Mouse (Mus musculus): Measurements from ENCODE around the gene Mapk1. TPM values are rescaled to one million over a fixed set of nuclear protein-coding genes. Genes with fewer than 3 reads are reported as not detected.

Gene Mapk1
- polyA plus RNA-seq (2012; ENCODE audit: insufficient read depth, insufficient read length, low replicate concordance, missing spikeins), result 179 and 489 TPM in 2 replicates

- WGBS, result under 1% methylated on average over 35 of the region's 35 CpGs
These were observed at the start of gene Mapk1 for GRCm38 (mm10) chr16:16983131-16983533. Gene Mapk1, plus strand, starts transcription at chr16:16983382.

GRCm38 (mm10) chr16:16939543-16939942 is 43.6 kb upstream of the Mapk1 start:
- 94% methylated on average over 9 of the region's 9 CpGs for WGBS
- 0 out of 2 replicates have a peak, but pooled peaks cover 2% of the 10 kb centered on the region for H3K4me1 ChIP-seq (ENCODE audit: control insufficient read depth, insufficient read depth, low read length)
- no peak overlapping the region for H3K4me3 ChIP-seq (ENCODE audit: insufficient read depth, low read depth, low read length)
- no peak for TF ChIP-seq CTCF (IDR thresholded peaks at IDR 0.05; ENCODE audit: insufficient read depth, low read depth, low read length)
- TF ChIP-seq POLR2A (IDR thresholded peaks at IDR 0.05; ENCODE audit: insufficient read depth, low read depth, low read length), result no peak
- H3K27ac ChIP-seq (ENCODE audit: insufficient read depth, low read depth, low read length), result no peak overlapping the region

More at GRCm38 (mm10) chr16:16983131-16983533, at the start of gene Mapk1:
- TF ChIP-seq POLR2A (IDR thresholded peaks at IDR 0.05; ENCODE audit: insufficient read depth, low read depth, low read length), result peak; percentile 99
- no peak for TF ChIP-seq CTCF (IDR thresholded peaks at IDR 0.05; ENCODE audit: insufficient read depth, low read depth, low read length)
- H3K4me3 ChIP-seq (ENCODE audit: insufficient read depth, low read depth, low read length), result peak within 1 kb of the TSS; percentile 75
- peak within 1 kb of the TSS; percentile 90 for H3K27ac ChIP-seq (ENCODE audit: insufficient read depth, low read depth, low read length)
- 0 out of 2 replicates have a peak, but pooled peaks cover under 1% of the 10 kb centered on the region for H3K4me1 ChIP-seq (ENCODE audit: control insufficient read depth, insufficient read depth, low read length)

DNA sequence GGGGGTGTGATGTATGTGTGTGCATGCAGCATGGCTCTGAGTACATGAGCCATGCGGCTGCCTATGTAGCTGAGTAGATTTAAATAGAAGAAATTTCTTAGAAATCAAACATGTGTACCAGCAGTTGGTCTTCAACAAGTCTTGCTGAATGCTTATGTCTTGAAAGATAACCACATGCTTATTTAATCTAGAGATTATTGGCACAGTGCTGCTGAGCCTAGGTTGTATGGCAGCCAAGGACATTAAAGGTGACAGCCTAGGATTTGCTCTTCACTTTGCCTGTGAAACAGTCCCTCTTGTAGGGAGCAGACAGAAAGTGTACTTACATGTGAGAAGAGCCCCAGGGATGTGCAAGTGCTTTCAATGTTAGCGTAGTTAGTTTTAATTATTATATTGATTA is 42.1 kb upstream of the Mapk1 start:
- Histone ChIP-seq H3K4me1 (ENCODE audit: control insufficient read depth, insufficient read depth, low read length) (0 out of 2 replicates have a peak, but pooled peaks cover 2% of the 10 kb centered on the region), H3K4me3 (ENCODE audit: insufficient read depth, low read depth, low read length) (no peak overlapping the region), H3K27ac (ENCODE audit: insufficient read depth, low read depth, low read length) (no peak overlapping the region)
- 75% methylated on average over 2 of the region's 2 CpGs for WGBS
- no peak for TF ChIP-seq POLR2A (IDR thresholded peaks at IDR 0.05; ENCODE audit: insufficient read depth, low read depth, low read length)

DNA sequence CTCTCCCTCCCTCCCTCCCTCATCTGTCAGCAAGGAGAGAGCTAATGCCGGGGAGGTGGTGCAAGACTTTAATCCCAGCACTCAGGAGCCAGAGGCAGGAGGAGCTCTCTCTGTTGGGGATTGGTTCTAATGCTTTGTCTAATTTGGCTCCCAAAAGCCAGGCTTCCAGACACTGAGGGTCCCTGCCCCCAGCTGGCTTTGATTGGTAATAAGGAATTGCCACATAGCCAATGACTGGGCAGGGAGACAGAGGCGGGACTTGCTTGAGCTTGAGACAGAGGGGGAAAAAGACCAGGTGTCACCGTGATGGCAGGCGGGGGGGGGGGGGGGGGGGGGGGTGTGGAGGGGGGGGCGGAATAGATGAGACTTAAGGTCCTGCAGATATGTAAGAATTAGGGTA is 24.6 kb upstream of the Mapk1 start:
- WGBS, result 30% methylated on average over 2 of the region's 5 CpGs
- Histone ChIP-seq H3K4me3 (ENCODE audit: insufficient read depth, low read depth, low read length) (no peak overlapping the region), H3K27ac (ENCODE audit: insufficient read depth, low read depth, low read length) (no peak overlapping the region), H3K4me1 (ENCODE audit: control insufficient read depth, insufficient read depth, low read length) (no peaks in the 10 kb centered on the region)
- TF ChIP-seq POLR2A (IDR thresholded peaks at IDR 0.05; ENCODE audit: insufficient read depth, low read depth, low read length) (no peak), CTCF (IDR thresholded peaks at IDR 0.05; ENCODE audit: insufficient read depth, low read depth, low read length) (no peak)

- H3K4me1 ChIP-seq (ENCODE audit: control insufficient read depth, insufficient read depth, low read length), result no peaks in the 10 kb centered on the region
- no peak overlapping the region for H3K27ac ChIP-seq (ENCODE audit: insufficient read depth, low read depth, low read length)
- no peak overlapping the region for H3K4me3 ChIP-seq (ENCODE audit: insufficient read depth, low read depth, low read length)
- TF ChIP-seq POLR2A (IDR thresholded peaks at IDR 0.05; ENCODE audit: insufficient read depth, low read depth, low read length) (no peak), CTCF (IDR thresholded peaks at IDR 0.05; ENCODE audit: insufficient read depth, low read depth, low read length) (no peak)
- 84% methylated on average over 6 of the region's 6 CpGs for WGBS
These were observed 23.3 kb upstream of the Mapk1 start for GRCm38 (mm10) chr16:16959907-16960306.

DNA sequence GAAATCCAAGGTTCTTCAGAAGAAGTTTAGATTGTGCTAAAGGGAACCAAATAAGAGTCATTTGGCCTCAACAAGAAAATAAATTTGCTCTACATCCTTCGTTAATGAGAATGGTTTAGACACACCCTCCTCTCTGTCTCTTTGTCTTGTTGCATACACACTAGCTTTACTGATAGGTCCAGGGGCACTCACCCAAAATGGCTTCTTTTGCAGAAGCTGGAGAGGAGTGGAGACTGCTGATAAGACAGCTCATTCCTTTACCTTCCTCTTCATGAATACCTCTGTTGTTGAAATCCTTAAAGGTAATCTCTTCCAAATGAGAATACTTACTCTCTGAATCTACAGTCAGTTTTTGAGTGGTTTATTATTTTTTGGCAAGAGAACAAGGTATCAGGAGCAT is 18.0 kb upstream of the Mapk1 start:
- 54% methylated on average over 1 of the region's 1 CpGs for WGBS
- H3K4me3 ChIP-seq (ENCODE audit: insufficient read depth, low read depth, low read length), result no peak overlapping the region

GRCm38 (mm10) chr16:16966290-16966689 is 16.9 kb upstream of the Mapk1 start:
- Histone ChIP-seq H3K4me3 (ENCODE audit: insufficient read depth, low read depth, low read length) (no peak overlapping the region), H3K4me1 (ENCODE audit: control insufficient read depth, insufficient read depth, low read length) (no peaks in the 10 kb centered on the region), H3K27ac (ENCODE audit: insufficient read depth, low read depth, low read length) (no peak overlapping the region)
- TF ChIP-seq CTCF (IDR thresholded peaks at IDR 0.05; ENCODE audit: insufficient read depth, low read depth, low read length) (no peak), POLR2A (IDR thresholded peaks at IDR 0.05; ENCODE audit: insufficient read depth, low read depth, low read length) (no peak)

More for the DNA sequence above, 18.0 kb upstream of the Mapk1 start:
- H3K27ac ChIP-seq (ENCODE audit: insufficient read depth, low read depth, low read length), result no peak overlapping the region
- no peaks in the 10 kb centered on the region for H3K4me1 ChIP-seq (ENCODE audit: control insufficient read depth, insufficient read depth, low read length)
- TF ChIP-seq CTCF (IDR thresholded peaks at IDR 0.05; ENCODE audit: insufficient read depth, low read depth, low read length) (no peak), POLR2A (IDR thresholded peaks at IDR 0.05; ENCODE audit: insufficient read depth, low read depth, low read length) (no peak)

DNA sequence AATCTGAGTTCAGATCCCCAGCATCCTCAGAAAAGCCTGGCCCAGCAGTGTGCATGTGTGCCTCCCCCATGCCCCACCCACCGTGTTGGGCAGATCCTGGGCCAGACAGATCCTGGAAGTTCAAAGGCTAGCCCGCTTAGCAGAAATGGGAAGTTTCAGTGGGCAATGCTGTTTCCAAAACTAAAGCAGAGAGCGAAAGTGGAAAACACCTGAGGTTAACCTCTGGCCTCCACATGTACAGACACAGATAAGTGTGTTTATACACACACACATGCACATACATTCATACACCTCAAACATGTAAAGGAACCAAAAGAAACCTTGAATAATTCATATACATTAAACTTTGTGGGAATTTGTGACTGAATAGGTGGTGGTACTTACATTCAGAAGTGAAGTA is 5.1 kb upstream of the Mapk1 start:
- TF ChIP-seq CTCF (IDR thresholded peaks at IDR 0.05; ENCODE audit: insufficient read depth, low read depth, low read length) (no peak), POLR2A (IDR thresholded peaks at IDR 0.05; ENCODE audit: insufficient read depth, low read depth, low read length) (no peak)
- H3K4me1 ChIP-seq (ENCODE audit: control insufficient read depth, insufficient read depth, low read length), result no peaks in the 10 kb centered on the region
- H3K27ac ChIP-seq (ENCODE audit: insufficient read depth, low read depth, low read length), result no peak overlapping the region
- WGBS, result 89% methylated on average over 3 of the region's 3 CpGs
- no peak overlapping the region for H3K4me3 ChIP-seq (ENCODE audit: insufficient read depth, low read depth, low read length)

- H3K4me1 ChIP-seq (ENCODE audit: control insufficient read depth, insufficient read depth, low read length), result no peaks in the 10 kb centered on the region
- 69% methylated on average over 2 of the region's 2 CpGs for WGBS
- H3K4me3 ChIP-seq (ENCODE audit: insufficient read depth, low read depth, low read length), result no peak overlapping the region
- H3K27ac ChIP-seq (ENCODE audit: insufficient read depth, low read depth, low read length), result no peak overlapping the region
- TF ChIP-seq POLR2A (IDR thresholded peaks at IDR 0.05; ENCODE audit: insufficient read depth, low read depth, low read length), result no peak
- no peak for TF ChIP-seq CTCF (IDR thresholded peaks at IDR 0.05; ENCODE audit: insufficient read depth, low read depth, low read length)
These were observed 4.4 kb upstream of the Mapk1 start for GRCm38 (mm10) chr16:16978765-16979164.

- 22% methylated on average over 2 of the region's 2 CpGs for WGBS
- H3K4me3 ChIP-seq (ENCODE audit: insufficient read depth, low read depth, low read length), result peak overlapping the region; percentile 75
These were observed 546 bp upstream of the Mapk1 start for GRCm38 (mm10) chr16:16982636-16983035.

More at GRCm38 (mm10) chr16:16982636-16983035, 546 bp upstream of the Mapk1 start:
- TF ChIP-seq CTCF (IDR thresholded peaks at IDR 0.05; ENCODE audit: insufficient read depth, low read depth, low read length) (no peak), POLR2A (IDR thresholded peaks at IDR 0.05; ENCODE audit: insufficient read depth, low read depth, low read length) (no peak)
- H3K27ac ChIP-seq (ENCODE audit: insufficient read depth, low read depth, low read length), result peak overlapping the region; percentile 90
- H3K4me1 ChIP-seq (ENCODE audit: control insufficient read depth, insufficient read depth, low read length), result no peaks in the 10 kb centered on the region

Measured in olfactory bulb, adult 2 months (tissue).